Mouse (Mus musculus): ENCODE results near the gene Gsta2. TPM values are rescaled to one million over a fixed set of nuclear protein-coding genes. Genes with fewer than 3 reads are reported as not detected.

Gsta2 gene
- 0.23 TPM in 1 of 2 replicates, not detected in the other for polyA plus RNA-seq (2015; fragmentation: Nextera tagmentation; extraction: Ambion mirVana)

GRCm38 (mm10) chr9:78355611-78356010 is at the start of gene Gsta2:
Gene Gsta2, minus strand, starts transcription at chr9:78355788.
- H3K4me2 ChIP-seq = no peak within 1 kb of the TSS
- no peaks in the 10 kb centered on the region for H3K4me1 ChIP-seq (replicated peaks)
- ATAC-seq (ENCODE audit: low read depth) (no peak), DNase-seq (no peak)
- H3K27ac ChIP-seq = no peak within 1 kb of the TSS
- no peaks in the 10 kb centered on the region for H3K36me3 ChIP-seq
- H3K9ac ChIP-seq = no peak within 1 kb of the TSS
- no peaks in the 10 kb centered on the region for H3K9me3 ChIP-seq (replicated peaks)
- 68% methylated on average over 8 of the region's 8 CpGs for WGBS (ENCODE audit: insufficient replicate concordance)
- no peaks in the 10 kb centered on the region for H3K27me3 ChIP-seq
- no peak within 1 kb of the TSS for H3K4me3 ChIP-seq (replicated peaks)

GRCm38 (mm10) chr9:78401596-78401995 is 46.0 kb upstream of the Gsta2 start:
- DNase-seq (no peak), ATAC-seq (ENCODE audit: low read depth) (no peak)
- Histone ChIP-seq H3K9me3 (replicated peaks) (no peaks in the 10 kb centered on the region), H3K4me2 (no peak overlapping the region), H3K9ac (no peak overlapping the region), H3K4me3 (replicated peaks) (no peak overlapping the region), H3K27ac (no peak overlapping the region), H3K4me1 (replicated peaks) (no peaks in the 10 kb centered on the region), H3K27me3 (peaks cover 30% of the 10 kb centered on the region), H3K36me3 (no peaks in the 10 kb centered on the region)
- WGBS (ENCODE audit: insufficient replicate concordance) = 87% methylated on average over 7 of the region's 7 CpGs

- Histone ChIP-seq H3K4me3 (replicated peaks) (no peak overlapping the region), H3K9ac (no peak overlapping the region), H3K27ac (no peak overlapping the region), H3K4me1 (replicated peaks) (peaks cover 7% of the 10 kb centered on the region), H3K27me3 (peaks cover 40% of the 10 kb centered on the region), H3K4me2 (no peak overlapping the region), H3K9me3 (replicated peaks) (no peaks in the 10 kb centered on the region), H3K36me3 (no peaks in the 10 kb centered on the region)
- 60% methylated on average over 5 of the region's 5 CpGs for WGBS (ENCODE audit: insufficient replicate concordance)
- DNase-seq (no peak), ATAC-seq (ENCODE audit: low read depth) (no peak)
Measured at GRCm38 (mm10) chr9:78400570-78400969, 45.0 kb upstream of the Gsta2 start.

- no peak overlapping the region for H3K27ac ChIP-seq
- ATAC-seq (ENCODE audit: low read depth) = no peak
- no peak overlapping the region for H3K9ac ChIP-seq
- no peak overlapping the region for H3K4me2 ChIP-seq
- H3K27me3 ChIP-seq = peaks cover 79% of the 10 kb centered on the region
- H3K9me3 ChIP-seq (replicated peaks) = no peaks in the 10 kb centered on the region
- no peaks in the 10 kb centered on the region for H3K36me3 ChIP-seq
- no peak overlapping the region for H3K4me3 ChIP-seq (replicated peaks)
- DNase-seq = no peak
- whole genome bisulfite sequencing (ENCODE audit: insufficient replicate concordance) = 42% methylated on average over 9 of the region's 9 CpGs
- peaks cover 9% of the 10 kb centered on the region for H3K4me1 ChIP-seq (replicated peaks)
Measured at GRCm38 (mm10) chr9:78396517-78396916, 40.9 kb upstream of the Gsta2 start.

- Histone ChIP-seq H3K27ac (no peak within 1 kb of the TSS), H3K27me3 (peaks cover 86% of the 10 kb centered on the region)
Measured at GRCm38 (mm10) chr9:78395630-78396351, 40.2 kb upstream of the Gsta2 start, which contains the start of gene Ddx43. Gene Ddx43, plus strand, starts transcription at chr9:78395777.

GRCm38 (mm10) chr9:78395244-78395629 is 39.6 kb upstream of the Gsta2 start:
- Histone ChIP-seq H3K9me3 (replicated peaks) (no peaks in the 10 kb centered on the region), H3K4me3 (replicated peaks) (no peak overlapping the region), H3K9ac (no peak overlapping the region), H3K4me2 (peak overlapping the region; percentile 54), H3K4me1 (replicated peaks) (peaks cover 9% of the 10 kb centered on the region), H3K36me3 (no peaks in the 10 kb centered on the region), H3K27me3 (peaks cover 87% of the 10 kb centered on the region), H3K27ac (no peak overlapping the region)
- ATAC-seq (ENCODE audit: low read depth) = no peak
- no peak for DNase-seq
- 25% methylated on average over 11 of the region's 11 CpGs for WGBS (ENCODE audit: insufficient replicate concordance)

More at GRCm38 (mm10) chr9:78395630-78396351, 40.2 kb upstream of the Gsta2 start, which contains the start of gene Ddx43:
- Histone ChIP-seq H3K36me3 (no peaks in the 10 kb centered on the region), H3K4me1 (replicated peaks) (peaks cover 9% of the 10 kb centered on the region), H3K4me3 (replicated peaks) (peak within 1 kb of the TSS; percentile 40), H3K9me3 (replicated peaks) (no peaks in the 10 kb centered on the region), H3K9ac (no peak within 1 kb of the TSS), H3K4me2 (peak within 1 kb of the TSS; percentile 54)
- WGBS (ENCODE audit: insufficient replicate concordance) = 4% methylated on average over 93 of the region's 93 CpGs
- DNase-seq = peak; percentile 15
- ATAC-seq (ENCODE audit: low read depth) = peak; percentile 48

GRCm38 (mm10) chr9:78394602-78395001 is 39.0 kb upstream of the Gsta2 start:
- peaks cover 86% of the 10 kb centered on the region for H3K27me3 ChIP-seq
- DNase-seq (no peak), ATAC-seq (ENCODE audit: low read depth) (no peak)
- WGBS (ENCODE audit: insufficient replicate concordance) = 50% methylated on average over 7 of the region's 7 CpGs
- no peak overlapping the region for H3K4me2 ChIP-seq
- H3K9me3 ChIP-seq (replicated peaks) = no peaks in the 10 kb centered on the region
- H3K36me3 ChIP-seq = no peaks in the 10 kb centered on the region
- H3K27ac ChIP-seq = no peak overlapping the region
- no peak overlapping the region for H3K9ac ChIP-seq
- H3K4me3 ChIP-seq (replicated peaks) = no peak overlapping the region
- H3K4me1 ChIP-seq (replicated peaks) = peaks cover 9% of the 10 kb centered on the region

- H3K4me3 ChIP-seq (replicated peaks) = no peak overlapping the region
- DNase-seq (no peak), ATAC-seq (ENCODE audit: low read depth) (no peak)
- no peaks in the 10 kb centered on the region for H3K36me3 ChIP-seq
- H3K4me1 ChIP-seq (replicated peaks) = peaks cover 9% of the 10 kb centered on the region
- no peak overlapping the region for H3K27ac ChIP-seq
- peaks cover 77% of the 10 kb centered on the region for H3K27me3 ChIP-seq
- no peak overlapping the region for H3K9ac ChIP-seq
- 73% methylated on average over 10 of the region's 10 CpGs for WGBS (ENCODE audit: insufficient replicate concordance)
- no peaks in the 10 kb centered on the region for H3K9me3 ChIP-seq (replicated peaks)
- H3K4me2 ChIP-seq = no peak overlapping the region
Measured at GRCm38 (mm10) chr9:78393741-78394140, 38.2 kb upstream of the Gsta2 start.

GRCm38 (mm10) chr9:78389981-78390380 is 34.4 kb upstream of the Gsta2 start:
- H3K36me3 ChIP-seq = no peaks in the 10 kb centered on the region
- no peak overlapping the region for H3K27ac ChIP-seq
- no peak overlapping the region for H3K4me2 ChIP-seq
- no peaks in the 10 kb centered on the region for H3K9me3 ChIP-seq (replicated peaks)
- ATAC-seq (ENCODE audit: low read depth) (no peak), DNase-seq (no peak)
- no peak overlapping the region for H3K4me3 ChIP-seq (replicated peaks)
- 38% methylated on average over 5 of the region's 5 CpGs for WGBS (ENCODE audit: insufficient replicate concordance)
- H3K9ac ChIP-seq = no peak overlapping the region
- H3K4me1 ChIP-seq (replicated peaks) = no peaks in the 10 kb centered on the region
- H3K27me3 ChIP-seq = peaks cover 41% of the 10 kb centered on the region

- no peak overlapping the region for H3K9ac ChIP-seq
- H3K9me3 ChIP-seq (replicated peaks) = no peaks in the 10 kb centered on the region
- no peak overlapping the region for H3K4me3 ChIP-seq (replicated peaks)
- no peaks in the 10 kb centered on the region for H3K36me3 ChIP-seq
- H3K27me3 ChIP-seq = peaks cover 12% of the 10 kb centered on the region; the same call in 1 of the 2 replicates
- H3K4me1 ChIP-seq (replicated peaks) = no peaks in the 10 kb centered on the region
- no peak for DNase-seq
- WGBS (ENCODE audit: insufficient replicate concordance) = 65% methylated on average over 7 of the region's 7 CpGs
- no peak overlapping the region for H3K4me2 ChIP-seq
- ATAC-seq (ENCODE audit: low read depth) = no peak
- no peak overlapping the region for H3K27ac ChIP-seq
Measured at GRCm38 (mm10) chr9:78386947-78387346, 31.4 kb upstream of the Gsta2 start.

GRCm38 (mm10) chr9:78385893-78386292 is 30.3 kb upstream of the Gsta2 start:
- H3K36me3 ChIP-seq = no peaks in the 10 kb centered on the region

More at GRCm38 (mm10) chr9:78385893-78386292, 30.3 kb upstream of the Gsta2 start:
- Histone ChIP-seq H3K9ac (no peak overlapping the region), H3K27ac (no peak overlapping the region), H3K4me3 (replicated peaks) (no peak overlapping the region), H3K27me3 (0 out of 2 replicates have a peak, but pooled peaks cover 2% of the 10 kb centered on the region), H3K9me3 (replicated peaks) (no peaks in the 10 kb centered on the region), H3K4me2 (no peak overlapping the region), H3K4me1 (replicated peaks) (no peaks in the 10 kb centered on the region)
- DNase-seq (no peak), ATAC-seq (ENCODE audit: low read depth) (no peak)
- WGBS (ENCODE audit: insufficient replicate concordance) = 36% methylated on average over 3 of the region's 3 CpGs
